Mouse (Mus musculus) spleen, embryonic (tissue): ENCODE results near the gene Rab11fip2.

Source experiments
- CTCF ChIA-PET: fragments of 350-600 bp; sonication (Branson Sonifier 250); formaldehyde crosslinking; loops from one replicate; lab custom pipeline; 2022; lab: Charles Lee

Rab11fip2 gene

GRCm38 (mm10) chr19:59943322-59943871 lies at the start of gene Rab11fip2:
Gene Rab11fip2, minus strand, starts transcription at chr19:59943654.
- CTCF ChIA-PET, result no interaction called here

GRCm38 (mm10) chr19:59981588-59981987 lies 38.1 kb upstream of the Rab11fip2 start:
- CTCF ChIA-PET, result no interaction called here

GRCm38 (mm10) chr19:59954936-59955335 lies 11.5 kb upstream of the Rab11fip2 start:
- CTCF ChIA-PET, result no interaction called here

- CTCF ChIA-PET, result no interaction called here
These were observed 6.3 kb upstream of the Rab11fip2 start for GRCm38 (mm10) chr19:59949731-59950130.

GRCm38 (mm10) chr19:59942716-59943321 lies 635 bp downstream of the Rab11fip2 start:
- CTCF ChIA-PET, result no interaction called here

GRCm38 (mm10) chr19:59939711-59940110 lies 3.7 kb downstream of the Rab11fip2 start:
- CTCF ChIA-PET, result no interaction called here

- CTCF ChIA-PET, result no interaction called here
These were observed 11.4 kb downstream of the Rab11fip2 start for GRCm38 (mm10) chr19:59932085-59932484.

- CTCF ChIA-PET, result no interaction called here
These were observed 14.8 kb downstream of the Rab11fip2 start for GRCm38 (mm10) chr19:59928672-59929071.

- CTCF ChIA-PET, result no interaction called here
These were observed 17.3 kb downstream of the Rab11fip2 start for GRCm38 (mm10) chr19:59926125-59926524.

- CTCF ChIA-PET, result no interaction called here
These were observed 22.6 kb downstream of the Rab11fip2 start for GRCm38 (mm10) chr19:59920846-59921245.

GRCm38 (mm10) chr19:59917901-59918613 lies 25.4 kb downstream of the Rab11fip2 start:
- CTCF ChIA-PET, result no interaction called here

GRCm38 (mm10) chr19:59911554-59911953 lies 31.9 kb downstream of the Rab11fip2 start:
- CTCF ChIA-PET, result no interaction called here

GRCm38 (mm10) chr19:59905296-59906081 lies 38.0 kb downstream of the Rab11fip2 start:
- CTCF ChIA-PET, result interaction anchor here (0.6 kb wide), 1 partner anchor 29 kb away, joined by 3 read pairs; no protein-coding TSS in a partner anchor

- CTCF ChIA-PET, result no interaction called here
These were observed 43.5 kb downstream of the Rab11fip2 start for GRCm38 (mm10) chr19:59899965-59900364.

- CTCF ChIA-PET, result no interaction called here
These were observed 45.2 kb downstream of the Rab11fip2 start for GRCm38 (mm10) chr19:59898301-59898700.

- CTCF ChIA-PET, result no interaction called here
These were observed 54.1 kb downstream of the Rab11fip2 start for GRCm38 (mm10) chr19:59889383-59889782.

GRCm38 (mm10) chr19:59888846-59889245 lies 54.6 kb downstream of the Rab11fip2 start:
- CTCF ChIA-PET, result no interaction called here

- CTCF ChIA-PET, result no interaction called here
These were observed 55.6 kb downstream of the Rab11fip2 start for GRCm38 (mm10) chr19:59887866-59888265.

- CTCF ChIA-PET, result no interaction called here
These were observed 58.2 kb downstream of the Rab11fip2 start for GRCm38 (mm10) chr19:59885301-59885700.

- CTCF ChIA-PET, result no interaction called here
These were observed 66.2 kb downstream of the Rab11fip2 start for GRCm38 (mm10) chr19:59877238-59877637.

- CTCF ChIA-PET, result no interaction called here
These were observed 76.8 kb downstream of the Rab11fip2 start for GRCm38 (mm10) chr19:59866666-59867065.

- CTCF ChIA-PET, result no interaction called here
These were observed 81.0 kb downstream of the Rab11fip2 start for GRCm38 (mm10) chr19:59862423-59862822.
